Mouse (Mus musculus) brain, embryonic 18.5 days (tissue): ENCODE results near the gene Olfr726.

Source experiments
- DNase-seq: peaks from one replicate; pipeline ENCODE4 v3.0.0-alpha.2; 2012; ENCODE audit warnings: low read depth, low spot score

Olfr726 gene

GRCm38 (mm10) chr14:50090853-50091252 is at the start of gene Olfr726:
TSS of gene Olfr726 (minus strand) at chr14:50090953.
- no peak for DNase-seq

- no peak for DNase-seq
These were observed 32.1 kb upstream of the Olfr726 start, which contains the start of gene Olfr727 for GRCm38 (mm10) chr14:50122886-50123285. TSS of gene Olfr727 (plus strand) at chr14:50123186.

- DNase-seq = no peak
These were observed 28.0 kb downstream of the Olfr726 start for GRCm38 (mm10) chr14:50062733-50063104.

GRCm38 (mm10) chr14:50061955-50062732 is 28.6 kb downstream of the Olfr726 start:
- peak; percentile 37 for DNase-seq

- DNase-seq = no peak
These were observed 29.2 kb downstream of the Olfr726 start for GRCm38 (mm10) chr14:50061590-50061954.

- no peak for DNase-seq
These were observed 29.6 kb downstream of the Olfr726 start for GRCm38 (mm10) chr14:50061179-50061578.

GRCm38 (mm10) chr14:50040275-50040674 is 50.5 kb downstream of the Olfr726 start, which contains the start of gene Olfr725:
TSS of gene Olfr725 (minus strand) at chr14:50040375.
- no peak for DNase-seq
